Mouse (Mus musculus): ENCODE data around the gene Actn4.

Actn4 gene

GRCm38 (mm10) chr7:28924802-28925201, 37.3 kb downstream of the Actn4 start:
- DNase-seq (ENCODE audit: low read depth) = peak; percentile 35

- peak; percentile 61 for DNase-seq (ENCODE audit: low read depth)
Observed at GRCm38 (mm10) chr7:28923865-28924291, 38.3 kb downstream of the Actn4 start.

- no peak for DNase-seq (ENCODE audit: low read depth)
Observed at GRCm38 (mm10) chr7:28922606-28923005, 39.5 kb downstream of the Actn4 start.

GRCm38 (mm10) chr7:28921722-28922465, 40.2 kb downstream of the Actn4 start:
- no peak for DNase-seq (ENCODE audit: low read depth)

GRCm38 (mm10) chr7:28921178-28921577, 41.0 kb downstream of the Actn4 start:
- no peak for DNase-seq (ENCODE audit: low read depth)

GRCm38 (mm10) chr7:28919815-28920214, 42.3 kb downstream of the Actn4 start:
- peak; percentile 95 for DNase-seq (ENCODE audit: low read depth)

- DNase-seq (ENCODE audit: low read depth) = no peak
Observed at GRCm38 (mm10) chr7:28918540-28918939, 43.6 kb downstream of the Actn4 start.

GRCm38 (mm10) chr7:28917503-28918426, 44.4 kb downstream of the Actn4 start:
- DNase-seq (ENCODE audit: low read depth) = peak; percentile 81

- DNase-seq (ENCODE audit: low read depth) = no peak
Observed at GRCm38 (mm10) chr7:28916491-28916890, 45.6 kb downstream of the Actn4 start.

GRCm38 (mm10) chr7:28913171-28913570, 49.0 kb downstream of the Actn4 start:
- no peak for DNase-seq (ENCODE audit: low read depth)

- DNase-seq (ENCODE audit: low read depth) = no peak
Observed at GRCm38 (mm10) chr7:28911632-28912031, 50.5 kb downstream of the Actn4 start.

GRCm38 (mm10) chr7:28907195-28907594, 54.9 kb downstream of the Actn4 start:
- peak; percentile 17 for DNase-seq (ENCODE audit: low read depth)

GRCm38 (mm10) chr7:28903778-28904177, 58.4 kb downstream of the Actn4 start:
- DNase-seq (ENCODE audit: low read depth) = no peak

GRCm38 (mm10) chr7:28902809-28903208, 59.3 kb downstream of the Actn4 start:
- DNase-seq (ENCODE audit: low read depth) = peak; percentile 25

- no peak for DNase-seq (ENCODE audit: low read depth)
Observed at GRCm38 (mm10) chr7:28902180-28902579, 60.0 kb downstream of the Actn4 start.

GRCm38 (mm10) chr7:28901311-28902125, 60.6 kb downstream of the Actn4 start:
- peak; percentile 61 for DNase-seq (ENCODE audit: low read depth)

GRCm38 (mm10) chr7:28899972-28900371, 62.2 kb downstream of the Actn4 start:
- no peak for DNase-seq (ENCODE audit: low read depth)

GRCm38 (mm10) chr7:28897661-28898060, 64.5 kb downstream of the Actn4 start:
- no peak for DNase-seq (ENCODE audit: low read depth)

- DNase-seq (ENCODE audit: low read depth) = no peak
Observed at GRCm38 (mm10) chr7:28894942-28895341, 67.2 kb downstream of the Actn4 start.

GRCm38 (mm10) chr7:28893643-28894265, 68.4 kb downstream of the Actn4 start:
- peak; percentile 84 for DNase-seq (ENCODE audit: low read depth)

GRCm38 (mm10) chr7:28892601-28893000, 69.5 kb downstream of the Actn4 start:
- DNase-seq (ENCODE audit: low read depth) = no peak
